Mouse (Mus musculus) hindbrain, embryonic 13.5 days (tissue): ENCODE data around the gene Rab25. TPM values are rescaled to one million over a fixed set of nuclear protein-coding genes. Genes with fewer than 3 reads are reported as not detected.
"Not testable (repeated sequence)": the region's sequence is repeated elsewhere in the genome, so short reads cannot be mapped to it uniquely, and the experiment has no call there.

Experiments
- ATAC-seq: fragments of 200-750 bp; cut with Nextera tagmentation; 2 replicates; pipeline ENCODE4 v1.8.0; 2017; ENCODE audit warnings: moderate TSS enrichment; ENCODE audit not compliant: low FRiP score
- H3K27ac ChIP-seq: fragments of 300-500 bp; sonication (generic); 2 replicates; pipeline ENCODE4 v1.5.1; 2015; ENCODE audit warnings: inconsistent platforms, mild to moderate bottlenecking, moderate library complexity
- H3K27me3 ChIP-seq: fragments of 300-500 bp; sonication (generic); 2 replicates; pipeline ENCODE4 v1.6.1; 2015; ENCODE audit warnings: mild to moderate bottlenecking, inconsistent platforms
- H3K36me3 ChIP-seq: fragments of 300-500 bp; sonication (generic); 2 replicates; pipeline ENCODE4 v1.6.1; 2015; ENCODE audit warnings: mild to moderate bottlenecking, inconsistent platforms
- H3K4me1 ChIP-seq: fragments of 300-500 bp; sonication (generic); replicated peaks from 2 replicates; pipeline ENCODE4 v1.6.1; 2015; ENCODE audit warnings: inconsistent platforms
- H3K4me2 ChIP-seq: fragments of 300-500 bp; sonication (generic); 2 replicates; pipeline ENCODE4 v1.6.1; 2015; ENCODE audit warnings: inconsistent platforms, mild to moderate bottlenecking, moderate library complexity
- H3K4me3 ChIP-seq: fragments of 300-500 bp; sonication (generic); 2 replicates; pipeline ENCODE4 v1.5.1; 2015; ENCODE audit warnings: mild to moderate bottlenecking, inconsistent platforms
- H3K9ac ChIP-seq: fragments of 300-500 bp; sonication (generic); 2 replicates; pipeline ENCODE4 v1.6.1; 2015; ENCODE audit warnings: mild to moderate bottlenecking, inconsistent platforms
- H3K9me3 ChIP-seq: fragments of 300-500 bp; sonication (generic); 2 replicates; pipeline ENCODE4 v1.6.1; 2016; ENCODE audit warnings: inconsistent platforms
- WGBS: fragments of 180-500 bp; shearing (Covaris S2); methylation state at CpG from one replicate; pipeline ENCODE4 v1.1.7; 2015; 5-methylcytosine and 5-hydroxymethylcytosine counted together
- polyA plus RNA-seq: library from polyadenylated mRNA; unstranded; fragments of >200 nt; fragmentation: Nextera tagmentation; extraction: Ambion mirVana; gene quantifications from 2 replicates; pipeline ENCODE4 v1.2.1, GENCODE M21; 2015

Gene Rab25
- polyA plus RNA-seq, 1 experiment from 2014 or later, result not detected

GRCm38 (mm10) chr3:88578498-88579424 lies 30.7 kb upstream of the Rab25 start:
- Histone ChIP-seq H3K27me3 (no peaks in the 10 kb centered on the region), H3K27ac (no peak overlapping the region), H3K4me3 (peak overlapping the region; percentile 91), H3K4me1 (peaks cover 14% of the 10 kb centered on the region), H3K36me3 (peaks cover 30% of the 10 kb centered on the region), H3K9me3 (no peaks in the 10 kb centered on the region), H3K4me2 (peak overlapping the region; percentile 96), H3K9ac (0 out of 2 replicates have a peak overlapping the region, but pooled peaks have one; percentile 92)
- WGBS, result 55% methylated on average over 8 of the region's 8 CpGs
- peak; percentile 58 for ATAC-seq

GRCm38 (mm10) chr3:88577846-88578245 lies 29.7 kb upstream of the Rab25 start:
- not testable (repeated sequence) for ATAC-seq
- 92% methylated on average over 5 of the region's 5 CpGs for WGBS

DNA sequence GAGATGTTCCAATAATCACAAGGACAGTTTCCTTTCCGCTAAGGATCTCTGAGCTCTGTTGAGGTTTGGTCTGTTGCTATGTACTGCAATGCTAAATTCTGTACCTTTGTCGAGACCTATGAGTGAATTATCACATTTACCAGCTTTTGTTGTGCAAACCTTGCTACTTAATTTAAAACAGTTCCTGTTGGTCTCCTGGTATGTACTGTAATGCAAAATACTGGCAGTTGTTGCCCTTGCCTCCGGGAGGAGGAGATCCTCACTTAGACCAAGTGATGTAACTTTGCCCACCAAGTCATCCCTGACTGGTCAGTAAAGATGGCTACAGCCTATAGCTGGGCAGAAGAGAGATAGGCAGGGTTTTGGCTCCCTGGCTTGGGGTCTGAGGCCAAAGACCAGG lies 27.4 kb upstream of the Rab25 start, which contains the start of gene Ssr2:
TSS of gene Ssr2 (plus strand) at position 337 of the 400 bp plus-strand sequence.
- Histone ChIP-seq H3K4me3 (no peak within 1 kb of the TSS), H3K36me3 (peaks cover under 1% of the 10 kb centered on the region; the same call in 1 of the 2 replicates), H3K27ac (no peak within 1 kb of the TSS), H3K9ac (no peak within 1 kb of the TSS), H3K27me3 (no peaks in the 10 kb centered on the region), H3K9me3 (no peaks in the 10 kb centered on the region), H3K4me2 (no peak within 1 kb of the TSS), H3K4me1 (peaks cover 7% of the 10 kb centered on the region)
- no peak for ATAC-seq
- 93% methylated on average over 3 of the region's 3 CpGs for WGBS

More at GRCm38 (mm10) chr3:88577846-88578245, 29.7 kb upstream of the Rab25 start:
- H3K4me1 ChIP-seq, result peaks cover 14% of the 10 kb centered on the region
- H3K9me3 ChIP-seq, H3K9ac ChIP-seq, H3K27me3 ChIP-seq, H3K4me2 ChIP-seq, H3K4me3 ChIP-seq, H3K27ac ChIP-seq: not testable (repeated sequence)
- H3K36me3 ChIP-seq, result peaks cover 21% of the 10 kb centered on the region

- 94% methylated on average over 2 of the region's 2 CpGs for WGBS
- Histone ChIP-seq H3K9me3 (no peaks in the 10 kb centered on the region), H3K27me3 (no peaks in the 10 kb centered on the region), H3K36me3 (peaks cover 18% of the 10 kb centered on the region), H3K4me2 (no peak overlapping the region), H3K4me3 (no peak overlapping the region), H3K9ac (no peak overlapping the region), H3K4me1 (no peaks in the 10 kb centered on the region), H3K27ac (no peak overlapping the region)
- no peak for ATAC-seq
Measured at GRCm38 (mm10) chr3:88573810-88574209, 25.7 kb upstream of the Rab25 start.

GRCm38 (mm10) chr3:88572835-88573234 lies 24.7 kb upstream of the Rab25 start:
- peaks cover 28% of the 10 kb centered on the region for H3K36me3 ChIP-seq
- no peaks in the 10 kb centered on the region for H3K4me1 ChIP-seq
- ATAC-seq, result no peak
- no peak overlapping the region for H3K27ac ChIP-seq
- 74% methylated on average over 2 of the region's 2 CpGs for WGBS
- no peaks in the 10 kb centered on the region for H3K27me3 ChIP-seq
- H3K9me3 ChIP-seq, result no peaks in the 10 kb centered on the region
- H3K9ac ChIP-seq, result no peak overlapping the region
- H3K4me2 ChIP-seq, result no peak overlapping the region
- no peak overlapping the region for H3K4me3 ChIP-seq

DNA sequence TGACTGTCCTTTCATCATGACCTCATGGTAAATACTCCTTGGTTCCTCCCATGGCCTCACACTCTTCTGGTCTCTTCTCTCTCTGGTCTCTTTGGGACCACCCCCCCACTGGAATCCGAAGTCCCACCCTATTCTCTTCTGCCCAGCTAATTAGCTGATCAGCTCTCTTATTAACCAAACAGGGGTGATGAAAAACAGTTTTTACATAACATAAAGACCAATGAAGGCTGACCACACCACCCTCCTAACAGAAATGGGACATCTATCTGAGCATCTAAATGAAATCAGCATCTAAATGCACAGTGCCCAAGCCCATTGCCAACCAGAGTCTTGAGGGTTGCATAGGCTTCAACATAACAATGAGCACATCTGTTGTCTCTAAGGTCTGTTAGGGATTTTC lies 23.8 kb upstream of the Rab25 start:
- WGBS, result 70% methylated on average over 1 of the region's 1 CpGs
- peaks cover 36% of the 10 kb centered on the region for H3K36me3 ChIP-seq
- H3K4me2 ChIP-seq, result no peak overlapping the region
- no peak for ATAC-seq
- no peaks in the 10 kb centered on the region for H3K4me1 ChIP-seq
- no peak overlapping the region for H3K27ac ChIP-seq
- no peak overlapping the region for H3K4me3 ChIP-seq
- no peaks in the 10 kb centered on the region for H3K27me3 ChIP-seq
- H3K9me3 ChIP-seq, result no peaks in the 10 kb centered on the region
- H3K9ac ChIP-seq, result no peak overlapping the region

DNA sequence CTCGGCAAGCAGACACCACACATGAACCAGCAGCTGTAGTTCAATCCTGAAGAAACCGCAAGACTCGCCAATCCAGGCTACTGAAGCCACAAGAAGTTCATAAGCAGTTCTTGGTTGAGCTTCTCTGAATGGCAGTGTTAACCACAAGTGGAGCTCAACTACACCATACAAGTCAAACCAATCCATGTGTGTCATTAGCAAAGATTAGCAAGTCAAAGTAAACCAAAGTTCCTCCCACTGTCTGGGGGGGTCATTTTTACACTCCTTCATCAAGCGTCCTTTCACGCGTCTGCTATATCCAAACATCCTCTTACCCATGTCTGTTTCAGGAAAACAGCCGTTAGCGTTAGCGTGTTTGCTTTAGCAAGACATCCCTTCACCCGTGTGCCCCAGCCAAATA lies 22.2 kb upstream of the Rab25 start:
- WGBS, result 95% methylated on average over 10 of the region's 10 CpGs
- H3K4me2 ChIP-seq, result no peak overlapping the region
- H3K9me3 ChIP-seq, result no peaks in the 10 kb centered on the region
- H3K4me1 ChIP-seq, result no peaks in the 10 kb centered on the region
- H3K27ac ChIP-seq, result no peak overlapping the region
- peaks cover 51% of the 10 kb centered on the region for H3K36me3 ChIP-seq
- H3K4me3 ChIP-seq, result no peak overlapping the region
- H3K27me3 ChIP-seq, result no peaks in the 10 kb centered on the region
- no peak for ATAC-seq
- no peak overlapping the region for H3K9ac ChIP-seq

DNA sequence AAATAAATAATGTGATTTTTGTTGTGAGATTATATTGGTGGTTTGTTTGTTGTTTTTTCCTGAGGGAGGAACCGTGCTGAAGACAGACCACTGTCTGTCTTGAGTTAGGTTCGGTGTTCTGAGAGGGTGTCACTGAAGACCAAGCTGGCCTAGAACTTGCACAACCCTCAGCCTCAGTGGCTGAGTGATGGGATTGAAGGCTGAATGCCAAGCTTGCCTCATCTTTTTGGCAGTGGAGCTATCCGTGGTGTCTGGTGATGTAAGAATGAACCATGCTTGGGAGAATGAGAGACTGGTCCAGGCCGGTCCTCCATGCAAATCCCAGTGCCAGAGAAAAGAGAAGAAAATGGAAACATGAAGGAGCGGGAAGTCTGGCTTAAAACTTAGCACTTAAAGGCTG lies 21.6 kb upstream of the Rab25 start:
- H3K4me3 ChIP-seq, result no peak overlapping the region

GRCm38 (mm10) chr3:88569093-88569492 lies 21.0 kb upstream of the Rab25 start:
- Histone ChIP-seq H3K9me3 (no peaks in the 10 kb centered on the region), H3K4me3 (no peak overlapping the region)

More for the DNA sequence above, 21.6 kb upstream of the Rab25 start:
- Histone ChIP-seq H3K4me2 (no peak overlapping the region), H3K27me3 (no peaks in the 10 kb centered on the region), H3K9ac (no peak overlapping the region), H3K9me3 (no peaks in the 10 kb centered on the region), H3K4me1 (no peaks in the 10 kb centered on the region), H3K36me3 (peaks cover 57% of the 10 kb centered on the region), H3K27ac (no peak overlapping the region)
- no peak for ATAC-seq
- WGBS, result 95% methylated on average over 5 of the region's 5 CpGs

GRCm38 (mm10) chr3:88568615-88569014 lies 20.5 kb upstream of the Rab25 start:
- WGBS, result 93% methylated on average over 2 of the region's 2 CpGs
- peaks cover 68% of the 10 kb centered on the region for H3K36me3 ChIP-seq
- no peak for ATAC-seq
- no peaks in the 10 kb centered on the region for H3K27me3 ChIP-seq
- H3K4me3 ChIP-seq, result no peak overlapping the region
- H3K27ac ChIP-seq, result no peak overlapping the region
- no peak overlapping the region for H3K4me2 ChIP-seq
- no peak overlapping the region for H3K9ac ChIP-seq
- H3K9me3 ChIP-seq, result no peaks in the 10 kb centered on the region
- 0 out of 2 replicates have a peak, but pooled peaks cover 2% of the 10 kb centered on the region for H3K4me1 ChIP-seq

More at GRCm38 (mm10) chr3:88569093-88569492, 21.0 kb upstream of the Rab25 start:
- no peaks in the 10 kb centered on the region for H3K4me1 ChIP-seq
- no peaks in the 10 kb centered on the region for H3K27me3 ChIP-seq
- no peak overlapping the region for H3K27ac ChIP-seq
- ATAC-seq, result no peak
- 100% methylated on average over 2 of the region's 2 CpGs for WGBS
- H3K9ac ChIP-seq, result no peak overlapping the region
- no peak overlapping the region for H3K4me2 ChIP-seq
- H3K36me3 ChIP-seq, result peaks cover 63% of the 10 kb centered on the region

GRCm38 (mm10) chr3:88567892-88568291 lies 19.8 kb upstream of the Rab25 start:
- Histone ChIP-seq H3K9ac (no peak overlapping the region), H3K4me1 (peaks cover 9% of the 10 kb centered on the region; the same call in 1 of the 2 replicates), H3K4me2 (no peak overlapping the region), H3K4me3 (no peak overlapping the region), H3K36me3 (peaks cover 75% of the 10 kb centered on the region), H3K27me3 (no peaks in the 10 kb centered on the region), H3K9me3 (no peaks in the 10 kb centered on the region), H3K27ac (no peak overlapping the region)
- WGBS, result 98% methylated on average over 6 of the region's 6 CpGs
- no peak for ATAC-seq

- WGBS, result 94% methylated on average over 4 of the region's 4 CpGs
- Histone ChIP-seq H3K4me2 (no peak overlapping the region), H3K9ac (no peak overlapping the region)
Measured at GRCm38 (mm10) chr3:88566536-88567061, 18.5 kb upstream of the Rab25 start.

More at GRCm38 (mm10) chr3:88566536-88567061, 18.5 kb upstream of the Rab25 start:
- Histone ChIP-seq H3K27ac (no peak overlapping the region), H3K4me3 (no peak overlapping the region), H3K36me3 (peaks cover 88% of the 10 kb centered on the region), H3K9me3 (no peaks in the 10 kb centered on the region), H3K4me1 (peaks cover 16% of the 10 kb centered on the region), H3K27me3 (no peaks in the 10 kb centered on the region)
- no peak for ATAC-seq
